Mouse (Mus musculus) testis, adult 2 months (tissue): ENCODE results near the gene Ankrd49.

Experiments
- CTCF ChIP-seq: fragments of 200-500 bp; IDR thresholded peaks from 2 replicates; pipeline ENCODE4 v1.5.1; 2012; ENCODE audit warnings: low read depth, mild to moderate bottlenecking, inconsistent platforms, low read length, moderate library complexity; ENCODE audit not compliant: control insufficient read depth, insufficient read depth, insufficient replicate concordance
- POLR2A ChIP-seq: fragments of 200-500 bp; IDR thresholded peaks from 2 replicates; pipeline ENCODE4 v1.6.1; 2012; ENCODE audit warnings: low read depth, mild to moderate bottlenecking, inconsistent platforms, low read length, moderate library complexity; ENCODE audit not compliant: control insufficient read depth

- TF ChIP-seq CTCF (no peak), POLR2A (no peak)
Observed at GRCm38 (mm10) chr9:14821396-14821795, 36.7 kb upstream of the Ankrd49 start.
